In genomic region chr13:34652016-34652352, GRCm38 (mm10) we compare ENCODE assay signal across 8 mouse cellular contexts. TPM values are rescaled to one million over a fixed set of nuclear protein-coding genes. Genes with fewer than 3 reads are reported as not detected.
DNase-seq lines count a peak whose midpoint lies in the region; ATAC-seq and TF ChIP-seq lines count a peak whose summit lies in the region.

No protein-coding gene starts in this region.

- H3K4me1 ChIP-seq in heart, embryonic 14.5 days (ENCODE audit: control insufficient read depth in 2 of 2, insufficient read depth in 2 of 2, low read length in 2 of 2): peaks cover 4 to 13% of the 10 kb centered on the region in 2 experiments; a peak in 2 of 4 replicates
- peaks cover 29% of the 10 kb centered on the region for H3K4me1 ChIP-seq in E14TG2a.4 (replicated peaks; ENCODE audit: low read depth, low read length)
- H3K4me1 ChIP-seq in forebrain, embryonic 11.5 days (replicated peaks; ENCODE audit: control insufficient read depth, insufficient read depth, low read length): peaks cover 15% of the 10 kb centered on the region; the same call in 1 of the 2 replicates
- H3K4me1 ChIP-seq in liver, adult 2 months (ENCODE audit: control insufficient read depth, insufficient read depth, low read length): peaks cover 32% of the 10 kb centered on the region
- no peaks in the 10 kb centered on the region for H3K4me1 ChIP-seq in stomach, embryonic 16.5 days (ENCODE audit: control insufficient read depth, insufficient read depth, low read length)

- H3K9ac ChIP-seq in heart, embryonic 14.5 days (ENCODE audit: low read length): peak overlapping the region; percentile 87
- H3K9ac ChIP-seq in forebrain, embryonic 11.5 days (ENCODE audit: low read length): peak overlapping the region; percentile 59
- peak overlapping the region; percentile 82 for H3K9ac ChIP-seq in liver, adult 2 months (ENCODE audit: low read depth, low read length)
- H3K9ac ChIP-seq in stomach, embryonic 16.5 days (ENCODE audit: low read length): peak overlapping the region; percentile 84

- H3K9me3 ChIP-seq in heart, embryonic 14.5 days (ENCODE audit: control insufficient read depth, low read length): no peaks in the 10 kb centered on the region
- no peaks in the 10 kb centered on the region for H3K9me3 ChIP-seq in E14TG2a.4 (ENCODE audit: low read length)
- H3K9me3 ChIP-seq in forebrain, embryonic 11.5 days (ENCODE audit: control insufficient read depth, low read length): no peaks in the 10 kb centered on the region
- no peaks in the 10 kb centered on the region for H3K9me3 ChIP-seq in stomach, embryonic 16.5 days (replicated peaks; ENCODE audit: control insufficient read depth, low read length)

- peak overlapping the region; percentile 69 to 73 for H3K4me3 ChIP-seq in heart, embryonic 14.5 days (ENCODE audit: control insufficient read depth in 1 of 2, insufficient read depth in 1 of 2, low read depth in 1 of 2, low read length in 2 of 2)
- H3K4me3 ChIP-seq in E14TG2a.4 (replicated peaks; ENCODE audit: low read length): peak overlapping the region; percentile 84
- peak overlapping the region; percentile 51 for H3K4me3 ChIP-seq in forebrain, embryonic 11.5 days (ENCODE audit: low read depth, low read length)
- peak overlapping the region; percentile 70 for H3K4me3 ChIP-seq in liver, adult 2 months (ENCODE audit: insufficient read depth, low read depth, low read length)
- H3K4me3 ChIP-seq in stomach, embryonic 16.5 days (replicated peaks; ENCODE audit: low read length): peak overlapping the region; percentile 62

- TF ChIP-seq POLR2A in liver, adult 2 months (IDR thresholded peaks at IDR 0.05; ENCODE audit: extremely low read depth, insufficient read depth, low read length): no peak

- no peak for DNase-seq in heart, adult 8-10 months (ENCODE audit: low spot score)
- DNase-seq in forebrain, embryonic 11.5 days (ENCODE audit: low spot score): no peak
- DNase-seq in liver, adult 2 months (ENCODE audit: extremely low read depth, low read depth, low spot score): no peak
- no peak for DNase-seq in right cerebral cortex, postnatal 25 days
- DNase-seq in urinary bladder, postnatal 14 days (ENCODE audit: low spot score): no peak

- peak overlapping the region; percentile 96 for H3K4me2 ChIP-seq in heart, embryonic 14.5 days (ENCODE audit: low read length)
- peak overlapping the region; percentile 96 for H3K4me2 ChIP-seq in forebrain, embryonic 11.5 days (ENCODE audit: low read depth, low read length, severe bottlenecking)
- peak overlapping the region; percentile 83 for H3K4me2 ChIP-seq in stomach, embryonic 16.5 days (ENCODE audit: low read depth, low read length)

- H3K36me3 ChIP-seq in heart, embryonic 14.5 days (ENCODE audit: control insufficient read depth, insufficient read depth, low read length): no peaks in the 10 kb centered on the region
- H3K36me3 ChIP-seq in E14TG2a.4 (ENCODE audit: insufficient read depth, low read length): no peaks in the 10 kb centered on the region
- no peaks in the 10 kb centered on the region for H3K36me3 ChIP-seq in forebrain, embryonic 11.5 days (ENCODE audit: control insufficient read depth, insufficient read depth, low read length)
- H3K36me3 ChIP-seq in liver, adult 2 months (ENCODE audit: control insufficient read depth, insufficient read depth, low read length): no peaks in the 10 kb centered on the region
- H3K36me3 ChIP-seq in stomach, embryonic 16.5 days (ENCODE audit: control insufficient read depth, insufficient read depth, low read length): no peaks in the 10 kb centered on the region

- no peak for TF ChIP-seq CTCF in E14TG2a.4 (conservative IDR thresholded peaks at IDR 0.05; ENCODE audit: low read length)
- TF ChIP-seq CTCF in liver, adult 2 months (IDR thresholded peaks at IDR 0.05; ENCODE audit: low read depth, low read length): no peak

- under 1% methylated on average over 35 of the region's 35 CpGs for WGBS in heart, embryonic 14.5 days
- 3% methylated on average over 35 of the region's 35 CpGs for WGBS in forebrain, embryonic 11.5 days
- WGBS in liver, adult 2 months: under 1% methylated on average over 35 of the region's 35 CpGs
- under 1% methylated on average over 35 of the region's 35 CpGs for whole genome bisulfite sequencing in stomach, embryonic 16.5 days

- peak overlapping the region; percentile 86 to 89 for H3K27ac ChIP-seq in heart, embryonic 14.5 days (replicated peaks in 1 of 2; ENCODE audit: control insufficient read depth in 1 of 2, insufficient read depth in 1 of 2, low read depth in 2 of 2, low read length in 2 of 2)
- no peak overlapping the region for H3K27ac ChIP-seq in forebrain, embryonic 11.5 days (ENCODE audit: low read depth, low read length)
- peak overlapping the region; percentile 82 for H3K27ac ChIP-seq in liver, adult 2 months (replicated peaks; ENCODE audit: insufficient read depth, low read depth, low read length)
- peak overlapping the region; percentile 81 for H3K27ac ChIP-seq in stomach, embryonic 16.5 days (ENCODE audit: low read length)

- H3K27me3 ChIP-seq in heart, embryonic 14.5 days (ENCODE audit: control insufficient read depth, insufficient read depth, low read length): no peaks in the 10 kb centered on the region
- peaks cover 95% of the 10 kb centered on the region for H3K27me3 ChIP-seq in E14TG2a.4 (ENCODE audit: insufficient read depth, low read length)
- H3K27me3 ChIP-seq in forebrain, embryonic 11.5 days (ENCODE audit: control insufficient read depth, insufficient read depth, low read length): peaks cover 41% of the 10 kb centered on the region
- no peaks in the 10 kb centered on the region for H3K27me3 ChIP-seq in liver, adult 2 months (ENCODE audit: control insufficient read depth, insufficient read depth, low read length)
- H3K27me3 ChIP-seq in stomach, embryonic 16.5 days (ENCODE audit: control insufficient read depth, insufficient read depth, low read length): 0 out of 2 replicates have a peak, but pooled peaks cover 7% of the 10 kb centered on the region

- peaks cover 30% of the 10 kb centered on the region; the same call in 1 of the 2 replicates for H3K79me2 ChIP-seq in liver, adult 2 months (ENCODE audit: control insufficient read depth, insufficient read depth, low read length)

- ATAC-seq in heart, embryonic 14.5 days (ENCODE audit: insufficient number of reproducible peaks, insufficient read depth, low FRiP score, low read depth): no peak
- peak; percentile 42 for ATAC-seq in forebrain, embryonic 11.5 days (replicated peaks; ENCODE audit: low FRiP score)
- ATAC-seq in stomach, embryonic 16.5 days (ENCODE audit: insufficient read depth, low FRiP score): 0 out of 2 replicates have a peak, but pooled peaks have one; percentile 11

RNA-seq across cellular contexts. Expression of gene Pxdc1, which starts 1.3 kb away (rescaled TPM):
- 22.7 and 27.8 TPM in 2 replicates for polyA plus RNA-seq in heart, embryonic 14.5 days (2014; fragmentation: Nextera tagmentation; extraction: Ambion mirVana)
- 10 to 100 TPM in 2 of 4 experiments, 1 to 10 TPM in 2; 8.7 to 17.3 (median 10.7) TPM for total RNA-seq in heart, adult 8-10 months (2022)
- 4.6 and 5.0 TPM in 2 replicates for polyA plus RNA-seq in forebrain, embryonic 11.5 days (2014; fragmentation: Nextera tagmentation; extraction: Ambion mirVana)
- total RNA-seq in liver, adult 2 months (2014; rRNA removed): 107 and 108 TPM in 2 replicates
- 93.8 and 94.1 TPM in 2 replicates for polyA plus RNA-seq in liver, adult 2 months (2012; rRNA removed)
- 11.1 and 11.7 TPM in 2 replicates for polyA plus RNA-seq in stomach, embryonic 16.5 days (2015; fragmentation: Nextera tagmentation; extraction: Ambion mirVana)
